Mouse (Mus musculus) liver, adult 2 months (tissue): ENCODE measurements at regions not wholly inside any gene's neighbourhood (a gene's known extent, or its start where the extent isn't known, plus 50 kb on each side); places are given as distances from the start of the nearest gene placed in this dataset.

Experiments
- CTCF ChIP-seq: fragments of 200-500 bp; IDR thresholded peaks from 2 replicates; pipeline ENCODE4 v1.5.1; 2011; ENCODE audit warnings: low read depth, low read length, control low read depth
- POLR2A ChIP-seq: fragments of 200-500 bp; IDR thresholded peaks from 2 replicates; pipeline ENCODE4 v1.6.1; 2011; ENCODE audit warnings: low read length, control low read depth; ENCODE audit not compliant: insufficient read depth; ENCODE audit errors: extremely low read depth

- no peak for TF ChIP-seq CTCF
- no peak for TF ChIP-seq POLR2A
These were observed 527.0 kb upstream of the Auts2 start for GRCm38 (mm10) chr5:133070141-133070540.
